Mouse (Mus musculus) erythroid progenitor cell, adult 5-6 weeks (primary cell): ENCODE measurements around the gene Rbfox2. TPM values are rescaled to one million over a fixed set of nuclear protein-coding genes. Genes with fewer than 3 reads are reported as not detected.

Source experiments
- ATAC-seq: replicated peaks from 2 replicates; pipeline ENCODE4 v1.8.0; 2016; ENCODE audit warnings: moderate number of reproducible peaks, mild to moderate bottlenecking, moderate TSS enrichment, inconsistent platforms; ENCODE audit not compliant: poor library complexity, low FRiP score, severe bottlenecking
- total RNA-seq, 2 experiments: library from RNA; stranded (forward) in 1 of 2; stranded (reverse) in 1 of 2; fragments of 150-400 nt in 1 of 2; fragments of 186-747, 209-891 nt in 1 of 2; gene quantifications; 2 replicates each; pipeline versions ENCODE4 v1.2.3 to v1.2.4; 2015 to 2017; ENCODE audit warnings: low replicate concordance in 2 of 2

Gene Rbfox2
- total RNA-seq, 2 experiments from 2014 or later = not detected

GRCm38 (mm10) chr15:77332272-77332991, 25.6 kb upstream of the Rbfox2 start:
- no peak for ATAC-seq

GRCm38 (mm10) chr15:77331444-77331843, 24.6 kb upstream of the Rbfox2 start:
- no peak for ATAC-seq

- no peak for ATAC-seq
Observed at GRCm38 (mm10) chr15:77329681-77330180, 22.9 kb upstream of the Rbfox2 start.

- ATAC-seq = no peak
Observed at GRCm38 (mm10) chr15:77326361-77326760, 19.6 kb upstream of the Rbfox2 start.

- ATAC-seq = no peak
Observed at GRCm38 (mm10) chr15:77324426-77324825, 17.6 kb upstream of the Rbfox2 start.

DNA sequence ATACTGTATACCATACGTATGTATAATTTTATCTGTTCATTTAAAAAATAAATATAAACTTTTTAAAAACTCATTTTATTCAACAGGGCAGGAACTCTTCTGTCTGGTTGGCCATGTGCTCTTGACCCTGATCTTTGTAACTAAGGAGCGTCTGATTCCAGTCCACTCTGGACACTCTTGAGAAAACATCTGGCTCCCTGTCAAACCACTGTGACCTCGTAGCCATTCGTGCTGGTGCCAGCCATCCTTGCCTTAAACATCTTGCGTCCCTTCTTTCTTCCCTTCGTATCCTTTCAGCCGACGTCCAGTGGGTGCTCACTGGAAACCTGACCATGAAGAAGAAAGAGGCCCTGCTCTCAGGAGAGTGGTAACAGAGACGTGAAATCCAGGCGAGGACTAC, 16.4 kb upstream of the Rbfox2 start:
- no peak for ATAC-seq

- no peak for ATAC-seq
Observed at GRCm38 (mm10) chr15:77313701-77314100, 6.9 kb upstream of the Rbfox2 start.

GRCm38 (mm10) chr15:77312796-77313195, 6.0 kb upstream of the Rbfox2 start:
- ATAC-seq = no peak

GRCm38 (mm10) chr15:77307767-77308495, 1.1 kb upstream of the Rbfox2 start:
- ATAC-seq = no peak

DNA sequence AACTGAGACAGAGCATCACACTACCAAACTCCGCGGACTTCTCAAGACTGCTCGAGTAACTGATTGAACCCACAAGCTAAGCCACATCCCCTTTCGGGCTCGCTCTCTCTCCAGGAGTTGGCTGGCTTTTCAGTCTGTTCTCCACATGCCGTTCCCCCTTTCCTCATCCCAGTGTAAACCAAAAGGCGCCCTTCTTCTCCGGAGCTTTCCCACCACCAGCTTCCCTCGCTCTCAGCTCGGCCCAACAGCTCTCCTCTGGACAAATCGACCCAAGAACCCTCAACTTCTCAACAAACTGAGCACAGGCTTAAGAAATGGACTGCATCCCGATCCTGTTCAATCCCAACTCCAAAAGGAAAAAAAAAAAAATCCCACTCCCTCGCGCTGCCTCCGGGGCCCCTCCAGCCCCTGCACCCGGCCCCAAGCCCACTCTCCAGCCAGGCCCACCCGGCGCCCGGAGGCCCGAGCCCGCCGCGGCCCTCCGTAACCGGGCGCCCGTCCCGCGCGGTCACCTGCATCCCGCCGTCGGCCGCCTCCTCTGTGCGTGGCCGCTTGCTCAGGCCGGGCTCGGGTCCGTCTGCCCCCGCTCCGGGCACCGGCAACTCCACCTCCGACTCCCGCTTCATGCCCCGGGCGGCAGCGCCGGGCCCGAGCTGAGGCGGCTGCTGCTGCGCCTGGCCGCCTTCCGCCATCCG, 805 bp downstream of the Rbfox2 start:
- ATAC-seq = no peak

GRCm38 (mm10) chr15:77304960-77305359, 1.8 kb downstream of the Rbfox2 start:
- ATAC-seq = no peak

DNA sequence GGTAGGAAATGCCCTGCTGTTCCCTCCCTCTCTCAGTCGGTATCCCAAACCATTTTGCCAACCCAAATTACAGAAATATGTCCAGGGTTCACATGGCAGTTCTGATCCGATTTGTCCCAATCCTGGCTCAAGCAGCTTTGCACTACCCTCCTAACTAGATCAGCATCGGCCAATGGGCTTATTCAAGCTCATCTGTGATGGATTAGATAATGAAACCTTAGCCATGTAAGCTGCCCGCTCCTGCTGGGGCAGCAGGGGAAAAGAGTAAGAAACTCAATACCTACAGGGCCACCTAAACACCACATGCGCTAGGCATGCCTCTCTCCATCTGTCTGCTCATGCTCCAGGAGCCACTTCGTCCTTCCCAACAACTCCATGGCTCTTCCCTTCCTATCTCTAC, 5.7 kb downstream of the Rbfox2 start:
- ATAC-seq = no peak

GRCm38 (mm10) chr15:77298564-77298963, 8.2 kb downstream of the Rbfox2 start:
- ATAC-seq = no peak

DNA sequence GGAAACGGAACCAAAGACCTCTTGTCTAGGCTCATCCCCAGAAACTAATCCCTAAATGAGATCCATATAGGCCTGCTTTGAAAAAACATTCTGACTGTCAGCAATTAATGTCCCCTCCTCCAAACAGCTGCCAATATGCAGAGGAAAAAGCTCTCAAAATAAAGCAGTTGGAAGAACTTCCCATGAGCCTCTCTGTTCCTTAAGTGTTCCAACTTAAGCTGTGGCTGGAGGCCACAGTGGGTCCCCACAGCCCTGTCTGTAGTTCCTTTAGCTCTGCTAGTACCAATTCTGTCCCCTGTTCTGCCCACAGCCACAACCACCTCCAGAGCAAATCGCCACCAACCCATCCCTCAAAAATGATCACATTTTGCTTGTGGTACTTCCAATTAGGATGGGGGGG, 10.2 kb downstream of the Rbfox2 start:
- ATAC-seq = no peak

- ATAC-seq = no peak
Observed at GRCm38 (mm10) chr15:77293493-77293892, 13.3 kb downstream of the Rbfox2 start.

- ATAC-seq = no peak
Observed at GRCm38 (mm10) chr15:77292381-77292780, 14.4 kb downstream of the Rbfox2 start.

- ATAC-seq = no peak
Observed at GRCm38 (mm10) chr15:77291471-77291870, 15.3 kb downstream of the Rbfox2 start.

DNA sequence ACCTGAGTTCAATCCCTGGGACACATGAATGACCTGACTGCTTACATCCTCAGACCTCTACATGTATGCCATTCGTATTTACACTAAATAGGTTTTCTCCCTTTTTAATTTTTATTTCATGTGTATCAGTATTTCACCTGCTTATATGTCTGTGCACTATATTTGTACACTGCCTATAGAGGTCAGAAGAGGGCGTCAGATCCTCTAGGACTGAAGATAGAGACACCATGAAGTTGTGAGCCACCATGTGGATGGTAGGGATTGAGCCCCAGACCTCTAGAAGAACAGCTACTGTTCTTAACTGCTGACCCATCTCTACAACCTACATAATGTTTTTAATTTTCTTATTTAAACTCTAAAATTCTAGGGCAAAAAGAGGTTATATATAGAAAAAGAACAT, 16.5 kb downstream of the Rbfox2 start:
- ATAC-seq = no peak

DNA sequence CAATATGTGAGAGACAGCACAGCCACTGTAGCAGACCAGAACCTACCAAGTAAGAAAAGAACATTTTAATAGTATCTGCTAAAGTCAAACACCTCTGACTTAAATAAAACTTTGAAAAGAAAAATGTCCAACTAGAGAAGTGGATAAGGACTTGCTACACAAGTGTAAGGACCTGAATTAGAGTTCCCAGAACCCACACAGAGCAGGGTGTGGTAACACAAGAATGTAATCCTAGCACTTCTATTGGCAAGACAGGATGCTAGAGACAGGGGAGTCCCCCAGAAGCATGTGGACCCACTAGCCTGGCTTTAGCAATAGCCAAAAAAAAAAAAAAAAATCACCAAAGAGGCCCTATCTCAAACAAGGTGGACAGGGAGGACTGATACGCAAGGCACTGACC, 26.7 kb downstream of the Rbfox2 start:
- ATAC-seq = no peak

DNA sequence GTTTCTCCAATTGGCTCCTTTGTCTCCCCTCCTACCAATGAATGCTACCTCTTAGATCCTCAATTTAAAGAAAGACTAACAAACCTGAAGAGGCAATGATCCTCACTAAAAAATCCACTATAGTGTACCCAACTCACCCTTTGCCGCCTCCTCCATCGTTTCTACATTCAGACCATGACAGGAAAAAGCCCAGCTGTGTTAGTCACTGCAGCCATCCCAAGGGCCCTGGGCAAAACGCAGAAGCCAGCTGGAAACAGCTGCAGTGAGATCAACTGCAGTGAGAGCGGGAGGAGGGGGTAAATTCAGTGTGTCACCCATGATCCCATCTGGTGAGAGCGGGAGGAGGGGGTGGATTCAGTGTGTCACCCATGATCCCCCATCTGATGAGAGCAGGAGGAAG, 28.0 kb downstream of the Rbfox2 start:
- ATAC-seq = no peak
